Mouse (Mus musculus): ENCODE measurements around the gene Cdh15. TPM values are rescaled to one million over a fixed set of nuclear protein-coding genes. Genes with fewer than 3 reads are reported as not detected.

The Cdh15 gene
- polyA plus RNA-seq, 1 experiment from 2014 or later, result 0.72 TPM

DNA sequence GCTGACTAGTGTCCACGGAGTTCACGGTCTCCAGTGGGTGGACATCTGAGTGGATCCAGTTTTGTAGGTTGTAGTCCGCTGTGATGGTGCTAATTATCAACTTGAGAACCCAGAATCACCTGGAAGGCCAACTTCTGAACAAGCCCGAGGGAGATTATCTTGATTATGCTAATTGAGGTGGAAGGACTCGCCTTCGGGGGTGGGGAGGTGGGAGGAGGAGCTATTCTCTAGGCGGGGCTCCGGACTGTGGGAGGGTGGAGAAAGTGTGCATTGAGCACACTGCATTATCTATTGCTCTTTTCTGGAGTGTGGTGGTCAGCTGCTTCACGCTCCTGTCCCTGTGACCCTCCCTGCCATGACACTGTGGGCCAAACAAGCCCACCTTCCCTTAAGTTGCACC, 23.9 kb downstream of the Cdh15 start:
- H3K36me3 ChIP-seq (replicated peaks), result no peaks in the 10 kb centered on the region
- WGBS, result 62% methylated on average over 9 of the region's 9 CpGs
- DNase-seq (ENCODE audit: extremely low spot score, low spot score), result no peak
- H3K27ac ChIP-seq, result no peak overlapping the region
- no peak overlapping the region for H3K4me3 ChIP-seq
- peaks cover 21% of the 10 kb centered on the region for H3K27me3 ChIP-seq (ENCODE audit: poor library complexity, severe bottlenecking)
- H3K9me3 ChIP-seq, result no peaks in the 10 kb centered on the region
- H3K4me1 ChIP-seq, result peaks cover 20% of the 10 kb centered on the region

DNA sequence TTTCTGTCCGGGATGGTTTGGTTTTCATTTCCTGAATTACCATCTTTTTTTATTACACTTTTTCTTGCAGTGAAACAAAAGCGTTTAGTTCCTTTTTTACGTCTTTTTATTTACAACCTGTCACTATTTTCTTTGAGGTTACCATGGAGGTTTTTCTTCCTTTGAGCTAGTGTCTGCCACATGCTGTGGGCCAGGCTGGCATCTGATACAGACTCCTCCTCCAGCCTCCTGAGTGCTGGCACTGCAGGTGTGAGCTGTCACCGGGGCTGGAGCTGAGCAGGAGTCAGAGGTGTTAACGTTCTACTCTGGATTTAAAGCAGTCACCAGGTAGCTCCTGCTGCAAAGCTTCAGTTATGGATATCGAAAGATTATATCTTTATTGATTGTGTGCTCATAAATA, 25.4 kb downstream of the Cdh15 start:
- no peak overlapping the region for H3K27ac ChIP-seq
- no peak for DNase-seq (ENCODE audit: extremely low spot score, low spot score)
- H3K4me3 ChIP-seq, result no peak overlapping the region
- H3K36me3 ChIP-seq (replicated peaks), result no peaks in the 10 kb centered on the region
- peaks cover 25% of the 10 kb centered on the region for H3K4me1 ChIP-seq
- H3K27me3 ChIP-seq (ENCODE audit: poor library complexity, severe bottlenecking), result peaks cover 21% of the 10 kb centered on the region
- H3K9me3 ChIP-seq, result no peaks in the 10 kb centered on the region
- 73% methylated on average over 6 of the region's 6 CpGs for WGBS

- no peaks in the 10 kb centered on the region for H3K9me3 ChIP-seq
- no peak overlapping the region for H3K4me3 ChIP-seq
- WGBS, result 68% methylated on average over 5 of the region's 5 CpGs
- H3K36me3 ChIP-seq (replicated peaks), result no peaks in the 10 kb centered on the region
- H3K4me1 ChIP-seq, result peaks cover 29% of the 10 kb centered on the region
- peak overlapping the region; percentile 17; the same call in 1 of the 2 replicates for H3K27ac ChIP-seq
- no peak for DNase-seq (ENCODE audit: extremely low spot score, low spot score)
- peaks cover 13% of the 10 kb centered on the region for H3K27me3 ChIP-seq (ENCODE audit: poor library complexity, severe bottlenecking)
Observed at GRCm38 (mm10) chr8:122875186-122875585, 27.4 kb downstream of the Cdh15 start.

DNA sequence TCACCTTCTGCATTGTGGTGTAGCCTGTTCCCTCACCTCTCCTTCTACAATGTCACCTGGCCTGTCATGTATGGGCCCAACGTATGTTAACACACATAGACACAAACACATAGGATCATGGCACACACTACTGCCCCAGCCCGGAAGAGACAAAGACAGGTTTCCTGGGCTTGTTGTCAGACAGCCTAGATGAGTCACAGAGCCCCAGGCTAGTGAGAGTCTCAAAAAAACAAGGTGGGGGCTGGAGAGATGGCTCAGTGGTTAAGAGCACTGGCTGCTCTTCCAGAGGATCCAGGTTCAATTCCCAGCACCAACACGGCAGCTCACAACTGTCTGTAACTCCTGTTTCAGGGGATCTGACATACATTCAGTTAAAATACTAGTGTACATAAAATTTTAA, 30.5 kb downstream of the Cdh15 start:
- H3K36me3 ChIP-seq (replicated peaks), result peaks cover 22% of the 10 kb centered on the region
- H3K4me1 ChIP-seq, result peaks cover 24% of the 10 kb centered on the region
- no peak overlapping the region for H3K27ac ChIP-seq
- H3K27me3 ChIP-seq (ENCODE audit: poor library complexity, severe bottlenecking), result no peaks in the 10 kb centered on the region
- no peak overlapping the region for H3K4me3 ChIP-seq
- no peaks in the 10 kb centered on the region for H3K9me3 ChIP-seq
- 91% methylated on average over 3 of the region's 3 CpGs for WGBS
- no peak for DNase-seq (ENCODE audit: extremely low spot score, low spot score)

DNA sequence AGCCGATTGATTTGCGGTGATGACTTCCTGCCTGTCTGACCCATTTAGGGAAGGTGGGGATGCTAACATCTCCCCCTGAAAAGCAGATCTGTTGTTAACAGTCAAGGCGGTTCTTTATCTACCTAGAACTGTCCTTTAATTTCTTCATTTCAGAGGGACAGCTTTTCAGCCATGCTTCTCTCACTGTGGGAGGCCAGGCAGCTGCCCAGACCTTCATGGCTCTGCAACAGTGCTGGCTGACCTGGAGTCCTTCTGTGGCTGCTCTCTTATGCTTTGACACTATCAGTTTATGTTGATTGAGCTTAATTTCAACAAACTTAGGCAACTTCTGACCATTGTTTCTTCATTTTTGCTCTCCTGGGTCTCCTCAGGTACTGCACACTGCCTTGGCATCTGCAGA, 32.5 kb downstream of the Cdh15 start:
- peaks cover 42% of the 10 kb centered on the region for H3K36me3 ChIP-seq (replicated peaks)
- DNase-seq (ENCODE audit: extremely low spot score, low spot score), result no peak
- H3K4me1 ChIP-seq, result peaks cover 21% of the 10 kb centered on the region
- H3K27ac ChIP-seq, result no peak overlapping the region
- H3K27me3 ChIP-seq (ENCODE audit: poor library complexity, severe bottlenecking), result no peaks in the 10 kb centered on the region
- H3K9me3 ChIP-seq, result no peaks in the 10 kb centered on the region
- WGBS, result 49% methylated on average over 3 of the region's 3 CpGs
- H3K4me3 ChIP-seq, result no peak overlapping the region

GRCm38 (mm10) chr8:122883671-122884070, 35.9 kb downstream of the Cdh15 start:
- peaks cover 11% of the 10 kb centered on the region for H3K4me1 ChIP-seq
- 88% methylated on average over 10 of the region's 10 CpGs for WGBS
- no peaks in the 10 kb centered on the region for H3K27me3 ChIP-seq (ENCODE audit: poor library complexity, severe bottlenecking)
- no peak overlapping the region for H3K4me3 ChIP-seq
- H3K27ac ChIP-seq, result no peak overlapping the region
- peaks cover 76% of the 10 kb centered on the region for H3K36me3 ChIP-seq (replicated peaks)
- H3K9me3 ChIP-seq, result no peaks in the 10 kb centered on the region
- DNase-seq (ENCODE audit: extremely low spot score, low spot score), result no peak

DNA sequence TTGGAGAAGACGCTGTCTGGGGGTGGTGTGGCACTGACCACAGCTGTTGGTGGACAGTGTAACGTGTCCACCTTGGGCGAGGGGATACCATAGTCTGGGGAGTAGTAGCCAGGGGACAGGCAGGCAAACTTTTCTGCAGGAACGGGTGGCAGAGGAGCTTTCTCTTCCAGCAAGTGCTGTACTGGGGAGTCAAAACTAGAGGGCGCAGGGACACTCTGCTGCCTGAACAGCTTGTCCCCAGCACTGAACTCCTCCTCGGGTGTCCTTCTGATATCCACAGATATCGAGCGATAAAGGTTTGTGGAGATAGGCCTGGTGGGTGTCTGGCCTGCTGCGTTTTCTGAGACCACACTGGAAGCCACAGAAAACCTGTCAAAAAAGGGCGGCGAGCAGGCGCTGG, 43.7 kb downstream of the Cdh15 start:
- DNase-seq (ENCODE audit: extremely low spot score, low spot score), result no peak
- Histone ChIP-seq H3K27me3 (ENCODE audit: poor library complexity, severe bottlenecking) (no peaks in the 10 kb centered on the region), H3K27ac (no peak overlapping the region), H3K36me3 (replicated peaks) (peaks cover 100% of the 10 kb centered on the region), H3K9me3 (no peaks in the 10 kb centered on the region), H3K4me1 (no peaks in the 10 kb centered on the region), H3K4me3 (no peak overlapping the region)
- WGBS, result 88% methylated on average over 12 of the region's 12 CpGs

DNA sequence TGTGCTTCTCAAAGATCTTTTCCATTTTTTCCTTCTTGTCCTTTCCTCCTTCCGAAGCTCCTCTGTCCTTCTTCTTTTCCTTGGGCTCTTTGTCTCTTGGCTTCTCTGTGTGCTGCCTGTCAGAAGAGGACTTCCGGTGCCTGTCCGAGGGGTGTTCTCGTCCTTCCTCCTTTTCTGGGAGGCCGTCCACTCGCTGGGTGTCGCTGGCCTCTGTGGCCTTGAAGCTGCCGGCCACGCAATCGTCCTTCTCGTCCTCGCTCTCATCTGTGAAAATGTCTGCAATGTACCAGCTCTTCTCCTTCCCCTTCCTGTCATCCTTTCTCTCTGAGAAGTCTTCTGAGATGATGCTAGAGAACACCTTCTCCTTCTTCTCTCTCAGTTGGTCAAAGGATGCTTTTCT, 45.7 kb downstream of the Cdh15 start:
- 94% methylated on average over 12 of the region's 12 CpGs for WGBS
- DNase-seq (ENCODE audit: extremely low spot score, low spot score), result no peak
- Histone ChIP-seq H3K4me1 (no peaks in the 10 kb centered on the region), H3K9me3 (no peaks in the 10 kb centered on the region), H3K4me3 (no peak overlapping the region), H3K27me3 (ENCODE audit: poor library complexity, severe bottlenecking) (no peaks in the 10 kb centered on the region), H3K27ac (no peak overlapping the region), H3K36me3 (replicated peaks) (peaks cover 100% of the 10 kb centered on the region)

DNA sequence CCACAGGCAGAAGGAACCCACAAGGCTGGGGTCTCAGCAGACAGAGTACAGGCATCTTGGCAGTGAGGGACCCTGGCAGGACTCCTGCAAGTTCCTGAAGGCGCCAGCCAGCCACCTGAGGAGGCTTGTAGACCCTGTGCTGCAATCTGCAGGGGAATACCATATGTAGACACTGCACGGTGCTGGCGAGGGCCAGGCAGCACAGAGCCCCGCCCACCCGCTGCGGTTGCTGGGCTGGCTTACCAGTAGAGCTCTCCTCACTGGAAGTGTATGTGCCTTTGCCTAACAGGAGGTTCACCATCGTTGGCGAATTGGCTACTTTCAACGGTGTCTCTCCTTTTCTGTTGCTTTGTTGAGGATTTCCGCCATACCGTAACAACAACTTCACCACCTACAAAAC, 48.6 kb downstream of the Cdh15 start:
- DNase-seq (ENCODE audit: extremely low spot score, low spot score), result no peak
- Histone ChIP-seq H3K36me3 (replicated peaks) (peaks cover 97% of the 10 kb centered on the region), H3K4me3 (no peak overlapping the region), H3K27ac (no peak overlapping the region), H3K4me1 (no peaks in the 10 kb centered on the region), H3K27me3 (ENCODE audit: poor library complexity, severe bottlenecking) (no peaks in the 10 kb centered on the region), H3K9me3 (no peaks in the 10 kb centered on the region)
- 95% methylated on average over 11 of the region's 11 CpGs for WGBS

DNA sequence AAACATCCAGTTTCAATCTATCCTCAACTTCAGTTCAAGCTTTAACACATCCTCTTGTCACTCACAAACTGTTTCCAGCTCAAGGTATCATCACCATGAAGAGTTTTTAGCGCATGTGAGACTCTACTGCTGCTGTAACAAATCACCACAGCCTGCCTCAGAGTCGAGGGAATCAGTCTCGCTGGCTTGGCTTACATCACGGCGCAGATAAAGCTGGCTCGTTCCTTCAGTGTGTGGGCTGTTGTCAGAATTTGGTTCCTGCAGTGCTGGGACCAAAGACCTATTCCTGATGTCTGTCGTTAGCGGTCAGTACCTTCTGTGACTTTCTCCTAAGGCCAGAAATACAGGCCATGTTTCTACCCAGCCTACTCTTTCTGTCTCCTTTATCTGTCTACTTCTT, 49.4 kb downstream of the Cdh15 start:
- H3K27me3 ChIP-seq (ENCODE audit: poor library complexity, severe bottlenecking), result no peaks in the 10 kb centered on the region
- WGBS, result 93% methylated on average over 8 of the region's 8 CpGs
- H3K4me1 ChIP-seq, result peaks cover 5% of the 10 kb centered on the region; the same call in 1 of the 2 replicates
- H3K36me3 ChIP-seq (replicated peaks), result peaks cover 89% of the 10 kb centered on the region
- no peak overlapping the region for H3K27ac ChIP-seq
- no peak for DNase-seq (ENCODE audit: extremely low spot score, low spot score)
- no peaks in the 10 kb centered on the region for H3K9me3 ChIP-seq
- H3K4me3 ChIP-seq, result no peak overlapping the region

- Histone ChIP-seq H3K9me3 (no peaks in the 10 kb centered on the region), H3K27me3 (ENCODE audit: poor library complexity, severe bottlenecking) (no peaks in the 10 kb centered on the region), H3K36me3 (replicated peaks) (peaks cover 84% of the 10 kb centered on the region), H3K4me3 (no peak overlapping the region), H3K4me1 (peaks cover 13% of the 10 kb centered on the region), H3K27ac (no peak overlapping the region)
- WGBS, result 93% methylated on average over 4 of the region's 4 CpGs
- DNase-seq (ENCODE audit: extremely low spot score, low spot score), result no peak
Observed at GRCm38 (mm10) chr8:122898018-122898417, 50.3 kb downstream of the Cdh15 start.

GRCm38 (mm10) chr8:122898473-122898872, 50.7 kb downstream of the Cdh15 start:
- Histone ChIP-seq H3K27me3 (ENCODE audit: poor library complexity, severe bottlenecking) (no peaks in the 10 kb centered on the region), H3K4me1 (peaks cover 18% of the 10 kb centered on the region), H3K9me3 (no peaks in the 10 kb centered on the region), H3K4me3 (no peak overlapping the region), H3K36me3 (replicated peaks) (peaks cover 80% of the 10 kb centered on the region), H3K27ac (no peak overlapping the region)
- WGBS, result 93% methylated on average over 12 of the region's 12 CpGs
- no peak for DNase-seq (ENCODE audit: extremely low spot score, low spot score)

GRCm38 (mm10) chr8:122899085-122899484, 51.3 kb downstream of the Cdh15 start:
- Histone ChIP-seq H3K9me3 (no peaks in the 10 kb centered on the region), H3K27me3 (ENCODE audit: poor library complexity, severe bottlenecking) (no peaks in the 10 kb centered on the region), H3K27ac (no peak overlapping the region), H3K4me3 (no peak overlapping the region), H3K36me3 (replicated peaks) (peaks cover 73% of the 10 kb centered on the region), H3K4me1 (peaks cover 24% of the 10 kb centered on the region)
- no peak for DNase-seq (ENCODE audit: extremely low spot score, low spot score)
- 86% methylated on average over 5 of the region's 5 CpGs for WGBS

GRCm38 (mm10) chr8:122901476-122901875, 53.7 kb downstream of the Cdh15 start:
- Histone ChIP-seq H3K4me1 (peaks cover 44% of the 10 kb centered on the region), H3K36me3 (replicated peaks) (peaks cover 64% of the 10 kb centered on the region), H3K27ac (no peak overlapping the region), H3K27me3 (ENCODE audit: poor library complexity, severe bottlenecking) (no peaks in the 10 kb centered on the region), H3K9me3 (no peaks in the 10 kb centered on the region), H3K4me3 (no peak overlapping the region)
- 93% methylated on average over 7 of the region's 7 CpGs for WGBS
- no peak for DNase-seq (ENCODE audit: extremely low spot score, low spot score)

Data from forebrain, embryonic 10.5 days (tissue).